Mouse (Mus musculus) kidney, adult 2 months (tissue): ENCODE data around the gene Adgre5. TPM values are rescaled to one million over a fixed set of nuclear protein-coding genes. Genes with fewer than 3 reads are reported as not detected.
A peak's percentile ranks its signal among the peaks of the same experiment; 100 is the strongest.

ENCODE experiments used
- DNase-seq: peaks from one replicate; pipeline ENCODE4 v3.0.0; 2021
- H3K27ac ChIP-seq: fragments of 200-500 bp; 2 replicates; pipeline ENCODE4 v1.5.1; 2012; ENCODE audit warnings: low read depth, low read length, control low read depth, inconsistent platforms; ENCODE audit not compliant: insufficient read depth
- H3K27me3 ChIP-seq: fragments of 200-500 bp; replicated peaks from 2 replicates; pipeline ENCODE4 v1.6.1; 2012; ENCODE audit warnings: mild to moderate bottlenecking, moderate library complexity, low read length, inconsistent platforms; ENCODE audit not compliant: control insufficient read depth, insufficient read depth
- H3K36me3 ChIP-seq: fragments of 200-500 bp; 2 replicates; pipeline ENCODE4 v1.6.1; 2012; ENCODE audit warnings: mild to moderate bottlenecking, moderate library complexity, low read length, inconsistent platforms; ENCODE audit not compliant: control insufficient read depth, insufficient read depth
- H3K4me1 ChIP-seq: fragments of 200-500 bp; 2 replicates; pipeline ENCODE4 v1.6.1; 2011; ENCODE audit warnings: low read length; ENCODE audit not compliant: control insufficient read depth, insufficient read depth
- H3K4me3 ChIP-seq: fragments of 200-500 bp; 2 replicates; pipeline ENCODE4 v1.5.1; 2011; ENCODE audit warnings: mild to moderate bottlenecking, low read depth, low read length, control low read depth; ENCODE audit not compliant: insufficient read depth
- CTCF ChIP-seq: fragments of 200-500 bp; conservative IDR thresholded peaks from 2 replicates; pipeline ENCODE4 v1.5.1; 2011; ENCODE audit warnings: low read depth, mild to moderate bottlenecking, control low read depth, low read length, moderate library complexity, mixed read lengths; ENCODE audit not compliant: insufficient read depth, insufficient read length
- POLR2A ChIP-seq: fragments of 200-500 bp; IDR thresholded peaks from one replicate; pipeline ENCODE4 v1.6.1; 2011; ENCODE audit warnings: low read depth, low read length, control low read depth
- WGBS: fragments of 180-500 bp; shearing (Covaris S2); methylation state at CpG from one replicate; pipeline ENCODE4 v1.1.7; 2018; 5-methylcytosine and 5-hydroxymethylcytosine counted together
- polyA plus RNA-seq: library from polyadenylated mRNA; depleted of rRNA; stranded (reverse); fragments of >200 nt; gene quantifications from 2 replicates; pipeline ENCODE4 v1.2.3, GENCODE M21; 2012

Gene Adgre5
- polyA plus RNA-seq, 1 experiment: 45.1 TPM

GRCm38 (mm10) chr8:83774221-83774620 is 33.1 kb upstream of the Adgre5 start:
- no peaks in the 10 kb centered on the region for H3K27me3 ChIP-seq
- no peaks in the 10 kb centered on the region for H3K4me1 ChIP-seq
- TF ChIP-seq POLR2A: no peak
- TF ChIP-seq CTCF: no peak
- H3K27ac ChIP-seq: no peak overlapping the region
- no peak for DNase-seq
- H3K36me3 ChIP-seq: no peaks in the 10 kb centered on the region
- 75% methylated on average over 2 of the region's 2 CpGs for WGBS
- no peak overlapping the region for H3K4me3 ChIP-seq

- 36% methylated on average over 6 of the region's 6 CpGs for WGBS
- Histone ChIP-seq H3K27ac (peak overlapping the region; percentile 52; the same call in 1 of the 2 replicates), H3K27me3 (no peaks in the 10 kb centered on the region), H3K4me3 (0 out of 2 replicates have a peak overlapping the region, but pooled peaks have one; percentile 41), H3K4me1 (no peaks in the 10 kb centered on the region), H3K36me3 (no peaks in the 10 kb centered on the region)
- TF ChIP-seq POLR2A: no peak
- TF ChIP-seq CTCF: no peak
- DNase-seq: peak; percentile 65
Measured at GRCm38 (mm10) chr8:83773452-83773846, 32.3 kb upstream of the Adgre5 start.

GRCm38 (mm10) chr8:83772701-83773451 is 31.8 kb upstream of the Adgre5 start:
- H3K27ac ChIP-seq: peak overlapping the region; percentile 52; the same call in 1 of the 2 replicates
- peak; percentile 63 for DNase-seq

GRCm38 (mm10) chr8:83771791-83772190 is 30.7 kb upstream of the Adgre5 start:
- TF ChIP-seq POLR2A: no peak
- no peak for TF ChIP-seq CTCF
- WGBS: 63% methylated on average over 4 of the region's 4 CpGs
- no peaks in the 10 kb centered on the region for H3K36me3 ChIP-seq

More at GRCm38 (mm10) chr8:83772701-83773451, 31.8 kb upstream of the Adgre5 start:
- Histone ChIP-seq H3K27me3 (no peaks in the 10 kb centered on the region), H3K4me1 (no peaks in the 10 kb centered on the region), H3K36me3 (no peaks in the 10 kb centered on the region), H3K4me3 (peak overlapping the region; percentile 41)
- 13% methylated on average over 25 of the region's 25 CpGs for WGBS
- TF ChIP-seq CTCF (no peak), POLR2A (no peak)

GRCm38 (mm10) chr8:83770669-83771068 is 29.5 kb upstream of the Adgre5 start:
- Histone ChIP-seq H3K27me3 (no peaks in the 10 kb centered on the region), H3K27ac (no peak overlapping the region), H3K36me3 (no peaks in the 10 kb centered on the region), H3K4me1 (no peaks in the 10 kb centered on the region), H3K4me3 (no peak overlapping the region)
- WGBS: 90% methylated on average over 2 of the region's 2 CpGs
- TF ChIP-seq POLR2A (no peak), CTCF (no peak)
- DNase-seq: no peak

More at GRCm38 (mm10) chr8:83771791-83772190, 30.7 kb upstream of the Adgre5 start:
- Histone ChIP-seq H3K4me3 (no peak overlapping the region), H3K27ac (no peak overlapping the region), H3K4me1 (no peaks in the 10 kb centered on the region), H3K27me3 (no peaks in the 10 kb centered on the region)
- no peak for DNase-seq

GRCm38 (mm10) chr8:83769720-83770119 is 28.6 kb upstream of the Adgre5 start:
- no peak for TF ChIP-seq POLR2A
- no peak for TF ChIP-seq CTCF
- no peak for DNase-seq
- Histone ChIP-seq H3K27me3 (no peaks in the 10 kb centered on the region), H3K4me1 (no peaks in the 10 kb centered on the region), H3K36me3 (no peaks in the 10 kb centered on the region), H3K4me3 (no peak overlapping the region), H3K27ac (no peak overlapping the region)
- WGBS: 81% methylated on average over 7 of the region's 7 CpGs

GRCm38 (mm10) chr8:83768526-83768925 is 27.4 kb upstream of the Adgre5 start:
- H3K27me3 ChIP-seq: no peaks in the 10 kb centered on the region
- 27% methylated on average over 5 of the region's 5 CpGs for WGBS
- H3K36me3 ChIP-seq: no peaks in the 10 kb centered on the region
- DNase-seq: peak; percentile 23
- TF ChIP-seq POLR2A: no peak
- TF ChIP-seq CTCF: no peak
- H3K4me1 ChIP-seq: no peaks in the 10 kb centered on the region
- no peak overlapping the region for H3K27ac ChIP-seq
- no peak overlapping the region for H3K4me3 ChIP-seq

GRCm38 (mm10) chr8:83767442-83767841 is 26.3 kb upstream of the Adgre5 start:
- Histone ChIP-seq H3K36me3 (no peaks in the 10 kb centered on the region), H3K4me3 (no peak overlapping the region), H3K4me1 (no peaks in the 10 kb centered on the region), H3K27ac (no peak overlapping the region), H3K27me3 (no peaks in the 10 kb centered on the region)
- no peak for DNase-seq
- whole genome bisulfite sequencing: 89% methylated on average over 4 of the region's 4 CpGs
- no peak for TF ChIP-seq POLR2A
- TF ChIP-seq CTCF: no peak
